Mouse (Mus musculus): ENCODE data around the gene Grm7. TPM values are rescaled to one million over a fixed set of nuclear protein-coding genes. Genes with fewer than 3 reads are reported as not detected.

Gene Grm7
- polyA plus RNA-seq (2012; rRNA removed), result 0.27 and 0.56 TPM in 2 replicates

GRCm38 (mm10) chr6:110645411-110646361 lies at the start of gene Grm7:
TSS of gene Grm7 (plus strand) at chr6:110645581.
- DNase-seq (ENCODE audit: low read depth), result no peak

GRCm38 (mm10) chr6:110645041-110645410 lies 355 bp upstream of the Grm7 start:
- no peak for DNase-seq (ENCODE audit: low read depth)

GRCm38 (mm10) chr6:110646901-110647300 lies 1.5 kb downstream of the Grm7 start:
- no peak for DNase-seq (ENCODE audit: low read depth)

GRCm38 (mm10) chr6:110649227-110649626 lies 3.8 kb downstream of the Grm7 start:
- no peak for DNase-seq (ENCODE audit: low read depth)

- no peak for DNase-seq (ENCODE audit: low read depth)
Measured at GRCm38 (mm10) chr6:110653361-110654001, 8.1 kb downstream of the Grm7 start.

GRCm38 (mm10) chr6:110664436-110664835 lies 19.1 kb downstream of the Grm7 start:
- DNase-seq (ENCODE audit: low read depth), result no peak

- DNase-seq (ENCODE audit: low read depth), result no peak
Measured at GRCm38 (mm10) chr6:110668447-110668846, 23.1 kb downstream of the Grm7 start.

GRCm38 (mm10) chr6:110690954-110691353 lies 45.6 kb downstream of the Grm7 start:
- no peak for DNase-seq (ENCODE audit: low read depth)

- no peak for DNase-seq (ENCODE audit: low read depth)
Measured at GRCm38 (mm10) chr6:110709763-110710162, 64.4 kb downstream of the Grm7 start.

- DNase-seq (ENCODE audit: low read depth), result no peak
Measured at GRCm38 (mm10) chr6:110714943-110715342, 69.6 kb downstream of the Grm7 start.

GRCm38 (mm10) chr6:110723371-110723770 lies 78.0 kb downstream of the Grm7 start:
- no peak for DNase-seq (ENCODE audit: low read depth)

- DNase-seq (ENCODE audit: low read depth), result no peak
Measured at GRCm38 (mm10) chr6:110733914-110734313, 88.5 kb downstream of the Grm7 start.

GRCm38 (mm10) chr6:110743981-110744670 lies 98.7 kb downstream of the Grm7 start:
- no peak for DNase-seq (ENCODE audit: low read depth)

GRCm38 (mm10) chr6:110755921-110756320 lies 110.5 kb downstream of the Grm7 start:
- DNase-seq (ENCODE audit: low read depth), result no peak

GRCm38 (mm10) chr6:110769588-110769987 lies 124.2 kb downstream of the Grm7 start:
- no peak for DNase-seq (ENCODE audit: low read depth)

- no peak for DNase-seq (ENCODE audit: low read depth)
Measured at GRCm38 (mm10) chr6:110772652-110773051, 127.3 kb downstream of the Grm7 start.

- DNase-seq (ENCODE audit: low read depth), result no peak
Measured at GRCm38 (mm10) chr6:110776046-110776445, 130.7 kb downstream of the Grm7 start.

- no peak for DNase-seq (ENCODE audit: low read depth)
Measured at GRCm38 (mm10) chr6:110785497-110785928, 140.1 kb downstream of the Grm7 start.

- DNase-seq (ENCODE audit: low read depth), result no peak
Measured at GRCm38 (mm10) chr6:110792696-110793095, 147.3 kb downstream of the Grm7 start.

- DNase-seq (ENCODE audit: low read depth), result no peak
Measured at GRCm38 (mm10) chr6:110807481-110807880, 162.1 kb downstream of the Grm7 start.

- no peak for DNase-seq (ENCODE audit: low read depth)
Measured at GRCm38 (mm10) chr6:110812214-110812613, 166.8 kb downstream of the Grm7 start.

- no peak for DNase-seq (ENCODE audit: low read depth)
Measured at GRCm38 (mm10) chr6:110818236-110818635, 172.9 kb downstream of the Grm7 start.

Data from gonadal fat pad, adult 2 months (tissue).